Mouse (Mus musculus): ENCODE data around the gene Ranbp6.

The Ranbp6 gene

DNA sequence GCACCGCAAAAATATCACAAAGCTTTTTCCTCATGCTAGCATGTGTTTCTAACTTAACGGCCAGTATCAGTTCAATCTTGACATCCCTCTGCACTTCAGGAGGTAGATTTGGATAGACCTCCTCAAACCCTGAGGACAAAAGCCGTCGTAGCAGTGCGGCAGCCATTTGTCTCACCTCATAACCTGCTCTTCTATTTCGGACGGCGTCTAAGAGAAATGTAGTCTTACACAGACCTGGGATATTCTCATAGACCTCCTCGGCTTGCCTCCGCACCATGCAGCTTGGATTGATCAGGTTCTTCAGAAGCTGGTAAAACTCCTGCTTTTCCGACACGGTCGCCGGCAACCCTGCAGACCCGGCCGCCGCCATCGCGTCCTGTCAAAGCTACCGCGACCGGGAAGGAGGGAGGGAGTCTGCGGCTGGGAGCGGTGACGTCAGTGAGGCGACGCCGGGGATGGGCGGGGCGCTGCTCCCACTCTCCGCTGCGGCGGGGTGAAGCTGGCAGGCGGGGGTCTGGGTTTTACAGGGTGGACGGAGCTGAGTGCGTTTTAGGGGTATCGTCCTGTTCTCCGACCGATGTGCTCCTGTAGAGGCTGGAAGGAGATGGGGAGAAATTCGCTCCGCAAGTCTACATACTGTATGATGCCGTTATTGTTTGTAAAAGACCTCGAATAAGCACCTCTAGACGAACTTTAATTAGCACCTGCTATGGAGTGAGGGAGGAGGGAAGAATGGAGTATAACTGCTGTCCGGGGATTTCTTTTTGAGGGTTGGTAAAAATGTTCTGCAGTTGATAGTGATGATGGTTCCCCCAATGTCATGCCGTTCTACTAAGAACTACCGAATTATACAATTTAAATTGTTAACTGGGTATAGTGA, at the start of gene Ranbp6:
Ranbp6 (minus strand) TSS at position 394 of the 880 bp plus-strand sequence.
- peak; percentile 94 for DNase-seq (ENCODE audit: low spot score)

DNA sequence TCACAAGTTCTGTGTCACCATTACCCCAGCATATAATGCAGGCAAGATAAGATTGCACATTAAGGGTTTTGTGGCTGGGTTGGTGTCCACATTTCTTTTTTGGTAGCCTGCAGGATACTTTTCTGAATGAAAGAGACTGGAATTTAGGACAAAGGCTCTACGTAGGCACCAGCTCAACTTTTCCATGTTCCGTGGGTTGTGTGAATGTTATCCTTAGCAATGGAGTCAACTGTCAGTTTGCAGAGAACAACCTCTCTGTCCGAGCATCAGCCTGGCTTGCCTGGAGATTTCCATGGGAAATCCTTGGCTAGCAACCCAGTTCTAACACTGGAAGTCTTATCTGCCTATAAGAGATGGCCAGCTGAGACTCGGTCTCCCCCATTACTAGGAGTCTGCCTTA, 48.0 kb upstream of the Ranbp6 start:
- DNase-seq (ENCODE audit: low spot score) = no peak

DNA sequence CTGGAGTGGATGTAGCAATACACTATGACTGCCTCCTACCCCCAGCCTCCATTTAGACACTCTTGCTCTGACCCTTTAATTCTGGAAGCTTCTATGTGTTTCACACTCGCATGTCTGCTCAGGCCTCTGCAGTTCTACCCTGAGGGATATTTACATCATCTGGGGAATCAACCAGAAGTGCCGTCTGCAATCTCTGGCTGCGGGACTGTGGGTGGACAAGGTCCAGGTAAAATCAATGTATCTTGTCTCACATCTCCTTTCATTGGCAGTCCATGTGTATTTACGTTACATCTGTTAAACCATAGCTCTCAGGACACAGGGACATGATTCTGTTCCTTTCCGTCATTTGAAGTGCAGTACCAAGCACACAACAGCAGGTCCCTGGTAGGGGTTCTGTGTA, 44.5 kb upstream of the Ranbp6 start:
- no peak for DNase-seq (ENCODE audit: low spot score)

- no peak for DNase-seq (ENCODE audit: low spot score)
These were observed 40.9 kb upstream of the Ranbp6 start for GRCm38 (mm10) chr19:29853711-29854110.

DNA sequence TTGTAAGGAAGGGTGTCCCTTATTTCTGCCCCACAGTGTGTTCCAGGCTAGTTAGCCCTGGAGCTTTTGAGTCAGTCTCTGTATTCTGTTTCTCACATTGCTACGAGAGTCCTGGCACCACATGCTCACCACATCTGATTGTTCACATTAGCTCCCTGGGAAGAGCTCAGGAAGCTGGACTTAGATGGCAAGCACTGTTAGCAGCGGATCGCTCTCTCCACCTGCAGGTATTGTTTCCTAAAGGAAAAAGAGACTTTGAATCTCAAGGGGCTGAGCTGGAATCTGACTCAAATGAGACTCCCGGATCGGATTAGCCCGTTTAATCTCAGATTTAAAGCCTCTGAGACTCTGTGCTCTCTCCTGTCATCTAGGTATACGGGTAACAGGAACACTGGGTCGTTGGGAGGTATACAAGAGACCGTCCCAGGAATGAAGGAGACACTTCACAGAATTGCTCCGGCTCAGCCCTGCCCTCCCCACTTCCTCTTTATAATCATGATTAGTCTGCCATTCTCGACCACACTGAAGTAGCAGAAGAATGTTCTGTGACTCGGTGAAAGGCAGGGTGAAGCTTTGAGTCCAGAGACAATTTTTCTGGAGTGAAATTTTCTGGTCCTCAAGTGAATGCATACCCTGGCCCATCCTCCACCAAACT, 38.4 kb upstream of the Ranbp6 start:
- DNase-seq (ENCODE audit: low spot score) = no peak

DNA sequence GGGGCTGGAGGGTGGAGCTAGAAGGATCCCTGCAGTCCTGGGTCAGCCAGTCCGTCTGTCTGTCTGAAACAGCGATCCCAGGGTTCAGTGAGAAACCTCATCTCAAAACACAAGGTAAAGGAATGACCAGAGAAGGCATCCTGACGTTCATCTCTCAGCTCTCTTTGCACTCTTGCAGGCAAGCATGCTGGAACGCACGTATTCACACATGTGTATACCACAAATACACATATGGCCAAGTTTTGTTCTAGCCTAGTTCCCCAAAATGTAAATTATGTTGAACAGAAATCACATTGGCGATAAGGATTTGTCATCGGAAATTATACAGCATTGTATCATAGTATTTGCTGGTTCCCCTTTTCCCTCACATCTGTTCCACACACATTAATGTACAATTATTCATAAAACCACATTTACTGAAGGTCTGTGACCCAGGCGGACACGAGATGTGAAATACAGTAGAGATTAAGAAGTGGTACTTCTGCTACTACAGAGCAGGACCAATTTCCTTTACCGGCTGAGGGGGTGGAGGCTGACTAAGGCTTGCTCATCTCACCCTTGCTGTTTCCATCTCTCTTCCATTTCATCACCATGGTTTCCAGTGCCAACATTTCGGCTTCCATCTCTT, 37.3 kb upstream of the Ranbp6 start:
- no peak for DNase-seq (ENCODE audit: low spot score)

DNA sequence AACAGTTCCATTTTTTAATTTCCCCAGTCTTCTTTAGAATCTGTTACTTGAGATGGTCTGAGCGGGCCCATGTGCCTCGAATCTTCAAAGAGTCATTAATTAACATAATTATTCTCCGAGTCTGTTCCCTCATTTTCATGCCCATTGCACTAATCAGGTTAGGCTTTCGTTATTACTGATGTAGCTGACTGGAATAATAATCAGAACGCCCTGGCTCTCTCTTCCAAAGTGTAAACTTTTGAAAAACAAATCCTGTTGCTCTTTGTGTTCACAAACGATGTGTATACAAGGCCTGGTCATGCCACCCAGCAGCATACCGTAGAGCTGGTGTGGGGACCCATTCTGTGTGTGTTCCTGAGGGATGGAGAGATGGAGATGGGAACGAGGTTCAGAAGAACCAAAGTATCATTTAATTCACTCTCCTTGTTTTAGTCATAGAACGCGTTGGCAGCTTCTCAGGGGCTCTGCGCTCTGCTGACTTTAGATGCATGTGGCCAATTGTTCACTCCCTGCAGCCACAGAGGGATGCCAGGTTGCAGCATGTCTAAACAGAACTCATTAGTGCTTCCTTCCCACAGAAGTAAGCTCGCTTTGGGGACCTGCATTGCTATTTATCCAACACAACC, 31.4 kb upstream of the Ranbp6 start:
- no peak for DNase-seq (ENCODE audit: low spot score)

- DNase-seq (ENCODE audit: low spot score) = peak; percentile 36
These were observed 30.9 kb upstream of the Ranbp6 start for GRCm38 (mm10) chr19:29843641-29844035.

- no peak for DNase-seq (ENCODE audit: low spot score)
These were observed 30.2 kb upstream of the Ranbp6 start for GRCm38 (mm10) chr19:29842973-29843372.

- DNase-seq (ENCODE audit: low spot score) = no peak
These were observed 27.9 kb upstream of the Ranbp6 start for GRCm38 (mm10) chr19:29840642-29841041.

- no peak for DNase-seq (ENCODE audit: low spot score)
These were observed 25.9 kb upstream of the Ranbp6 start for GRCm38 (mm10) chr19:29838636-29839135.

DNA sequence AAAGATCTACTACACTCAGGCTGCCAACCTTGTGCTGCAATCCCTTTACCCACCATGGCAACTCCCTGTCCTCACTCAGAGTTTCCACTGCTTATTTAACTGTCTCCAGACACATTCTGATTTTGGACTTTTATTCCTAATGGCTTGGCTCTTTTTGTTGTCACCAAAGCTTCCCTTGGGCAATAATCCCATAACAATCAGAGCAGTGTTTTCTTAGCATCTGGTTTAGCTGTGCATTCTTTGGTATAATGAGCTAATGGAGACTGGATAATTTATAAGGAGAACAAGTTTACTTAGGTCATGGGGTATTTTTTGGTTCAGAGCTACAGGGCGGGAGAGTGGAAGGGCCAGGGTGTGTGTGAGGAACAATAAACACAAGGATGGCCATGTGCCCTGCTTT, 25.4 kb upstream of the Ranbp6 start:
- no peak for DNase-seq (ENCODE audit: low spot score)

GRCm38 (mm10) chr19:29835364-29836034, 22.7 kb upstream of the Ranbp6 start:
- DNase-seq (ENCODE audit: low spot score) = no peak

- no peak for DNase-seq (ENCODE audit: low spot score)
These were observed 18.1 kb upstream of the Ranbp6 start for GRCm38 (mm10) chr19:29830911-29831310.

GRCm38 (mm10) chr19:29828558-29828957, 15.8 kb upstream of the Ranbp6 start:
- DNase-seq (ENCODE audit: low spot score) = peak; percentile 29

- peak; percentile 55 for DNase-seq (ENCODE audit: low spot score)
These were observed 13.9 kb upstream of the Ranbp6 start for GRCm38 (mm10) chr19:29826686-29827085.

GRCm38 (mm10) chr19:29825003-29825402, 12.2 kb upstream of the Ranbp6 start:
- DNase-seq (ENCODE audit: low spot score) = no peak

GRCm38 (mm10) chr19:29824034-29824700, 11.4 kb upstream of the Ranbp6 start:
- peak; percentile 80 for DNase-seq (ENCODE audit: low spot score)

- no peak for DNase-seq (ENCODE audit: low spot score)
These were observed 10.8 kb upstream of the Ranbp6 start for GRCm38 (mm10) chr19:29823456-29824010.

- DNase-seq (ENCODE audit: low spot score) = peak; percentile 79
These were observed 8.2 kb upstream of the Ranbp6 start for GRCm38 (mm10) chr19:29820966-29821365.

- no peak for DNase-seq (ENCODE audit: low spot score)
These were observed 2.8 kb downstream of the Ranbp6 start for GRCm38 (mm10) chr19:29810022-29810421.
